8 mouse cellular contexts compared by ENCODE assay signal in genomic region chr7:27302172-27302571, GRCm38 (mm10). TPM values are rescaled to one million over a fixed set of nuclear protein-coding genes. Genes with fewer than 3 reads are reported as not detected.
DNase-seq lines count a peak whose midpoint lies in the region; TF ChIP-seq lines count a peak whose summit lies in the region.
"Had no signal": no experiment of that assay in that cellular context is flagged by ENCODE, and none has a peak within 500 bp of the region (broad histone marks: within the 10 kb centered on the region; RNA-seq: fewer than 3 reads in every experiment).

No protein-coding gene starts in this region.

- no peak overlapping the region for H3K27ac ChIP-seq in MEL (ENCODE audit: control insufficient read depth, low read depth, low read length)
- H3K27ac ChIP-seq: limb, embryonic 13.5 days had no signal

- TF ChIP-seq CTCF in MEL (IDR thresholded peaks at IDR 0.05 in 2 of 3, conservative IDR thresholded peaks at IDR 0.05 in 1 of 3; ENCODE audit: control insufficient read depth in 1 of 3, insufficient read depth in 1 of 3, low read depth in 2 of 3, low read length in 3 of 3, poor library complexity in 1 of 3, severe bottlenecking in 1 of 3), result peak in 2 of 3 experiments; percentile 97 to 98

- intact Hi-C loops in heart, postnatal 25 days (cut with DNase I), result loop anchor here (2.0 kb wide), 1 partner anchor 27 kb away; no protein-coding TSS in a partner anchor

- DNase-seq in MEL (ENCODE audit: low read depth, low spot score), result peak; percentile 83
- peak; percentile 86 for DNase-seq in adrenal gland, postnatal 10 days
- peak; percentile 59 for DNase-seq in embryo, embryonic 9.5 days (ENCODE audit: extremely low spot score)
- peak; percentile 58 for DNase-seq in heart, postnatal 25 days (ENCODE audit: low spot score)
- peak; percentile 56 for DNase-seq in layer of hippocampus, adult 9-10 months (ENCODE audit: low spot score)
- DNase-seq in lung, postnatal 4 days, result peak; percentile 80 to 85
- DNase-seq in skeletal muscle tissue, adult 2 months (ENCODE audit: low read depth, low spot score), result peak; percentile 80

- H3K4me3 ChIP-seq in MEL (ENCODE audit: control insufficient read depth in 1 of 2, insufficient read depth in 1 of 2, low read depth in 2 of 2, low read length in 2 of 2), result no peak overlapping the region
- H3K4me3 ChIP-seq: limb, embryonic 13.5 days had no signal

- H3K79me2 ChIP-seq in MEL (ENCODE audit: control insufficient read depth, insufficient read depth, low read length, poor library complexity), result no peaks in the 10 kb centered on the region

- TF ChIP-seq RAD21 in MEL (IDR thresholded peaks at IDR 0.05; ENCODE audit: low read depth, low read length), result peak; percentile 76

- no peaks in the 10 kb centered on the region for H3K9me3 ChIP-seq in MEL (replicated peaks; ENCODE audit: insufficient read depth, low read length)
- H3K9me3 ChIP-seq: limb, embryonic 13.5 days had no signal

- H3K4me1 ChIP-seq in MEL (ENCODE audit: control insufficient read depth in 1 of 2, insufficient read depth in 2 of 2, low read length in 2 of 2), result no peaks in the 10 kb centered on the region
- H3K4me1 ChIP-seq: limb, embryonic 13.5 days had no signal

- no peaks in the 10 kb centered on the region for H3K27me3 ChIP-seq in MEL (ENCODE audit: control insufficient read depth in 1 of 2, insufficient read depth in 2 of 2, low read length in 2 of 2)

- no peak for TF ChIP-seq POLR2A in MEL (IDR thresholded peaks at IDR 0.05; ENCODE audit: control insufficient read depth in 1 of 2, insufficient read depth in 1 of 2, low read depth in 1 of 2, low read length in 2 of 2, poor library complexity in 1 of 2)

- no peak overlapping the region for H3K9ac ChIP-seq in MEL (ENCODE audit: control insufficient read depth, low read depth, low read length, poor library complexity, severe bottlenecking)
- H3K9ac ChIP-seq: limb, embryonic 13.5 days had no signal

- TF ChIP-seq EP300 in MEL (IDR thresholded peaks at IDR 0.05; ENCODE audit: low read depth in 1 of 2, low read length in 2 of 2), result no peak

- H3K36me3 ChIP-seq in MEL (ENCODE audit: control insufficient read depth in 1 of 2, insufficient read depth in 2 of 2, low read length in 2 of 2), result no peaks in the 10 kb centered on the region

TF ChIP-seq in MEL, 35 proteins besides CTCF, POLR2A, EP300 and RAD21:
- peak; percentile 73 for TF ChIP-seq SMC3 (IDR thresholded peaks at IDR 0.05; ENCODE audit: low read depth, low read length)
- no peak for TF ChIP-seq GATA1 (IDR thresholded peaks at IDR 0.05; ENCODE audit: low read depth, low read length)
- no peak for TF ChIP-seq MAX (IDR thresholded peaks at IDR 0.05; ENCODE audit: low read length)
- TF ChIP-seq CHD1 (IDR thresholded peaks at IDR 0.05; ENCODE audit: low read depth, low read length), result no peak
- no peak for TF ChIP-seq ELF1 (IDR thresholded peaks at IDR 0.05; ENCODE audit: low read depth, low read length)
- peak; percentile 52 for TF ChIP-seq ZC3H11A (IDR thresholded peaks at IDR 0.05; ENCODE audit: low read depth, low read length)
- TF ChIP-seq BHLHE40 (IDR thresholded peaks at IDR 0.05; ENCODE audit: borderline replicate concordance, low read depth, low read length), result peak; percentile 83; the same call in 1 of the 2 replicates
- no peak for TF ChIP-seq CHD2 (IDR thresholded peaks at IDR 0.05; ENCODE audit: low read length)
- TF ChIP-seq RCOR1 (IDR thresholded peaks at IDR 0.05; ENCODE audit: low read depth, low read length), result no peak
- TF ChIP-seq MYC (IDR thresholded peaks at IDR 0.05; ENCODE audit: low read depth, low read length), result no peak
- no peak for TF ChIP-seq TCF12 (IDR thresholded peaks at IDR 0.05; ENCODE audit: low read depth, low read length)
- TF ChIP-seq ZMIZ1 (IDR thresholded peaks at IDR 0.05; ENCODE audit: low read depth, low read length), result no peak
- no peak for TF ChIP-seq NELFE (IDR thresholded peaks at IDR 0.05; ENCODE audit: low read depth, low read length)
- TF ChIP-seq MAFK (IDR thresholded peaks at IDR 0.05; ENCODE audit: borderline replicate concordance, low read depth, low read length), result no peak
- TF ChIP-seq JUND (IDR thresholded peaks at IDR 0.05; ENCODE audit: low read depth, low read length), result no peak
- TF ChIP-seq ZKSCAN1 (IDR thresholded peaks at IDR 0.05; ENCODE audit: low read depth, low read length), result no peak
- TF ChIP-seq POLR2AphosphoS2 (IDR thresholded peaks at IDR 0.05; ENCODE audit: low read length), result no peak
- TF ChIP-seq MEF2A (IDR thresholded peaks at IDR 0.05; ENCODE audit: extremely low read depth, insufficient replicate concordance, low read depth, low read length, poor library complexity, severe bottlenecking), result no peak
- no peak for TF ChIP-seq SIN3A (IDR thresholded peaks at IDR 0.05; ENCODE audit: low read length)
- TF ChIP-seq E2F4 (IDR thresholded peaks at IDR 0.05; ENCODE audit: borderline replicate concordance, low read depth, low read length), result no peak
- TF ChIP-seq NRF1 (IDR thresholded peaks at IDR 0.05; ENCODE audit: insufficient read depth, low read depth, low read length, poor library complexity, severe bottlenecking), result no peak
- TF ChIP-seq UBTF (IDR thresholded peaks at IDR 0.05; ENCODE audit: borderline replicate concordance, insufficient read depth, low read depth, low read length), result no peak
- no peak for TF ChIP-seq MAZ (IDR thresholded peaks at IDR 0.05; ENCODE audit: low read depth, low read length)
- no peak for TF ChIP-seq POLR2AphosphoS5 (IDR thresholded peaks at IDR 0.05; ENCODE audit: borderline replicate concordance, low read depth, low read length)
- no peak for TF ChIP-seq KAT2A (conservative IDR thresholded peaks at IDR 0.05; ENCODE audit: low read depth, low read length)
- no peak for TF ChIP-seq MYB (IDR thresholded peaks at IDR 0.05; ENCODE audit: low read depth, low read length)

RNA-seq across cellular contexts. Expression of gene Ltbp4, which starts 35.3 kb away (rescaled TPM):
- 2.2 and 2.9 TPM in 2 replicates for total RNA-seq in MEL (2012; rRNA removed)
- polyA plus RNA-seq in MEL (2012; ENCODE audit: insufficient read depth in 1 of 2, insufficient read length in 2 of 2, low read depth in 1 of 2, low replicate concordance in 2 of 2, missing spikeins in 1 of 2), result 10 to 100 TPM in 1 of 2 experiments, not detected in 1; 14.2 TPM
- total RNA-seq in adrenal gland, postnatal 10 days (2021), result 100 to 1,000 TPM; 107 to 111 TPM
- 100 to 1,000 TPM; 210 to 247 TPM for total RNA-seq in heart, postnatal 25 days (2021)

RNA-seq across cellular contexts. Expression of gene Numbl, which starts 43.9 kb away (rescaled TPM):
- total RNA-seq in MEL (2012; rRNA removed), result 2.2 and 3.6 TPM in 2 replicates
- 10 to 100 TPM in 1 of 2 experiments, not detected in 1; 10.6 TPM for polyA plus RNA-seq in MEL (2012; ENCODE audit: insufficient read depth in 1 of 2, insufficient read length in 2 of 2, low read depth in 1 of 2, low replicate concordance in 2 of 2, missing spikeins in 1 of 2)
- total RNA-seq in adrenal gland, postnatal 10 days (2021), result 10 to 100 TPM; 11.3 to 13.6 TPM
- 1 to 10 TPM; 4.5 to 5.3 TPM for total RNA-seq in heart, postnatal 25 days (2021)

RNA-seq across cellular contexts. Expression of gene Shkbp1, which starts 53.6 kb away (rescaled TPM):
- 24.2 and 25.4 TPM in 2 replicates for total RNA-seq in MEL (2012; rRNA removed)
- polyA plus RNA-seq in MEL (2012; ENCODE audit: insufficient read depth in 1 of 2, insufficient read length in 2 of 2, low read depth in 1 of 2, low replicate concordance in 2 of 2, missing spikeins in 1 of 2), result 10 to 100 TPM in 1 of 2 experiments, not detected in 1; 77.0 TPM
- 10 to 100 TPM; 19.6 to 22.9 TPM for total RNA-seq in adrenal gland, postnatal 10 days (2021)
- 1 to 10 TPM; 6.4 to 8.2 TPM for total RNA-seq in heart, postnatal 25 days (2021)

RNA-seq across cellular contexts. Expression of gene Gm20479, which starts 55.0 kb away (rescaled TPM):
- total RNA-seq in MEL (2012; rRNA removed), result 0.42 TPM in 1 of 2 replicates, not detected in the other
- polyA plus RNA-seq in MEL (2012; ENCODE audit: insufficient read depth in 1 of 2, insufficient read length in 2 of 2, low read depth in 1 of 2, low replicate concordance in 2 of 2, missing spikeins in 1 of 2), result 1 to 10 TPM in 1 of 2 experiments, not detected in 1; 2.7 TPM
- 1 to 10 TPM in 1 of 2 experiments, not detected in 1; 2.5 TPM for total RNA-seq in adrenal gland, postnatal 10 days (2021)
- not detected for total RNA-seq in heart, postnatal 25 days (2021)
- polyA plus RNA-seq: limb, embryonic 13.5 days had no signal

Comparison
In these comparisons a context has a peak if more than half of its experiments do, and no peak if none do; other contexts are left out.
1. RNA of gene Ltbp4, which starts 35.3 kb away (total RNA-seq): 210 to 247 TPM in heart, postnatal 25 days and 107 to 111 TPM in adrenal gland, postnatal 10 days; 2.2 to 2.9 TPM in MEL; every median in the first group is over 10 times any median in the second.
2. Peak in every context shown above with its lines, with median percentiles within 50 percentile points of each other: DNase-seq.